In the genomic region with DNA sequence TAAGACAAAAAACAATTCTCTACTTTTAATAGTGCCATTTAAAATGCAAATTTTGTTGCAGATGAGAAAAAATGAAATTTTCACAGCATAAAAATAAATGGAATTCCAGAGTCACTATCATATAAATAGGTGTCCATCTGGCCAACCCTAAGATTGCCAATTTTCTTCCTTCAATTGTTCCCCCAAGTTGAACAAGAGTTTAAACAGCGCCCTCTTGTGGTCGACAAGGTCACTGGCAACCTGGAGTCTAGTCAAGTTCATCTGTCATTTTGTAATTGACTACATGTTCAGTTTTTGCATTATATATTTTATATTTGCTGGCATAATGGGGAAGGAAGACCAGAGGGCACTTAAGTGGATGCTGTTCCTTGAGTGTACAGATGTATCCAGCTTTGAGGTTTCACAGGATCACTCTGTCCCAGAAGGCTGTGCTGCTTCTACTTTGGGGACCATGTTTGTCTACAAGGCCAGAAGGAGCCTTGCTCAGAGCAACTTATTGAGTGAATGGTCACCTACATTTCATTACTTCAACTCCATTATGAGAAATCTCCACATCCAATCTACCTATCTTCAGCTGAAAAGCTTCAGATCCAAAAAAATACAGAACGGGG, we compare ENCODE assay signal across 7 mouse cellular contexts. TPM values are rescaled to one million over a fixed set of nuclear protein-coding genes. Genes with fewer than 3 reads are reported as not detected.
A peak's percentile ranks its signal among the peaks of the same experiment; 100 is the strongest.
DNase-seq lines count a peak whose midpoint lies in the region; ATAC-seq and TF ChIP-seq lines count a peak whose summit lies in the region.

No protein-coding gene starts in this region.

- no peaks in the 10 kb centered on the region for H3K27me3 ChIP-seq in C2C12 (ENCODE audit: control insufficient read depth, insufficient read depth, insufficient read length)
- H3K27me3 ChIP-seq in liver, embryonic 13.5 days, result no peaks in the 10 kb centered on the region
- 0 out of 2 replicates have a peak, but pooled peaks cover 2% of the 10 kb centered on the region for H3K27me3 ChIP-seq in neural tube, embryonic 15.5 days (replicated peaks)

- TF ChIP-seq CTCF in C2C12 (IDR thresholded peaks at IDR 0.05; ENCODE audit: control insufficient read depth, insufficient read depth, insufficient read length), result peak; percentile 37
- TF ChIP-seq CTCF in brain, embryonic 14.5 days (IDR thresholded peaks at IDR 0.05; ENCODE audit: borderline replicate concordance, extremely low read depth, insufficient read depth, insufficient read length), result peak; percentile 80; the same call in 1 of the 2 replicates

- H3K4me2 ChIP-seq in liver, embryonic 13.5 days, result no peak overlapping the region
- no peak overlapping the region for H3K4me2 ChIP-seq in neural tube, embryonic 15.5 days

- no peak overlapping the region for H3K27ac ChIP-seq in liver, embryonic 13.5 days
- H3K27ac ChIP-seq in neural tube, embryonic 15.5 days (replicated peaks), result no peak overlapping the region

- H3K36me3 ChIP-seq in C2C12 (ENCODE audit: control insufficient read depth, insufficient read depth), result no peaks in the 10 kb centered on the region
- H3K36me3 ChIP-seq in liver, embryonic 13.5 days, result no peaks in the 10 kb centered on the region
- no peaks in the 10 kb centered on the region for H3K36me3 ChIP-seq in neural tube, embryonic 15.5 days

- H3K79me3 ChIP-seq in C2C12 (ENCODE audit: low read depth), result no peaks in the 10 kb centered on the region

- H3K4me3 ChIP-seq in C2C12 (ENCODE audit: insufficient read depth, poor library complexity, severe bottlenecking), result no peak overlapping the region
- H3K4me3 ChIP-seq in liver, embryonic 13.5 days (replicated peaks), result no peak overlapping the region
- H3K4me3 ChIP-seq in neural tube, embryonic 15.5 days (replicated peaks), result no peak overlapping the region

- ATAC-seq in erythroblast, adult 5-6 weeks (replicated peaks; ENCODE audit: low FRiP score, poor library complexity, severe bottlenecking), result peak; percentile 70
- ATAC-seq in liver, embryonic 13.5 days (ENCODE audit: low read depth), result no peak
- 0 out of 2 replicates have a peak, but pooled peaks have one; percentile 66 for ATAC-seq in neural tube, embryonic 15.5 days (ENCODE audit: low FRiP score)

- TF ChIP-seq POLR2A in brain, embryonic 14.5 days (IDR thresholded peaks at IDR 0.05; ENCODE audit: borderline replicate concordance, extremely low read depth, insufficient read depth, insufficient read length, poor library complexity, severe bottlenecking), result no peak

- H3K4me1 ChIP-seq in liver, embryonic 13.5 days (replicated peaks), result peaks cover 4% of the 10 kb centered on the region
- H3K4me1 ChIP-seq in neural tube, embryonic 15.5 days, result no peaks in the 10 kb centered on the region

- WGBS in liver, embryonic 13.5 days (ENCODE audit: insufficient replicate concordance), result 30% methylated on average over 3 of the region's 3 CpGs
- WGBS in neural tube, embryonic 15.5 days, result 34% methylated on average over 3 of the region's 3 CpGs

- H3K9ac ChIP-seq in liver, embryonic 13.5 days, result no peak overlapping the region
- H3K9ac ChIP-seq in neural tube, embryonic 15.5 days (replicated peaks), result no peak overlapping the region

- no peak overlapping the region for H3ac ChIP-seq in C2C12 (ENCODE audit: control insufficient read depth, insufficient read length, low read depth)

- H3K79me2 ChIP-seq in C2C12 (ENCODE audit: control insufficient read depth, insufficient read depth), result no peaks in the 10 kb centered on the region

- DNase-seq in 3T3-L1 (ENCODE audit: low read depth, low spot score), result peak; percentile 90
- DNase-seq in brain, embryonic 14.5 days (ENCODE audit: low read depth), result peak; percentile 90
- peak; percentile 74 for DNase-seq in induced T-regulatory cell, adult 2 months (ENCODE audit: low read depth)
- peak; percentile 25 for DNase-seq in liver, embryonic 13.5 days

- no peaks in the 10 kb centered on the region for H3K9me3 ChIP-seq in liver, embryonic 13.5 days (replicated peaks)
- H3K9me3 ChIP-seq in neural tube, embryonic 15.5 days (replicated peaks), result no peaks in the 10 kb centered on the region

TF ChIP-seq in C2C12, 6 proteins besides CTCF, POLR2A, EP300 and RAD21:
- TF ChIP-seq USF1 (IDR thresholded peaks at IDR 0.05; ENCODE audit: low read depth), result no peak
- TF ChIP-seq MYOG (IDR thresholded peaks at IDR 0.05; ENCODE audit: control insufficient read depth, extremely low read depth, insufficient read length), result no peak
- TF ChIP-seq FOSL1 (IDR thresholded peaks at IDR 0.05; ENCODE audit: insufficient read depth, low read length, poor library complexity, severe bottlenecking), result no peak
TF ChIP-seq in C2C12: peak in this region for 0.

RNA-seq across cellular contexts. Expression of gene Hpf1, which starts 24.6 kb away (rescaled TPM):
- 59.5 TPM for polyA plus RNA-seq in C2C12 (2012; fragmentation: generic; extraction: Trizol)
- polyA plus RNA-seq in brain, embryonic 14.5 days (2012; rRNA removed), result 54.7 and 60.6 TPM in 2 replicates
- total RNA-seq in erythroblast, adult 5-6 weeks (2015; ENCODE audit: low replicate concordance), result 29.8 and 56.4 TPM in 2 replicates
- total RNA-seq in erythroblast, adult 5-6 weeks (2017; ENCODE audit: low replicate concordance), result 30.4 and 35.1 TPM in 2 replicates
- 110 and 126 TPM in 2 replicates for polyA plus RNA-seq in liver, embryonic 13.5 days (2015; fragmentation: Nextera tagmentation; extraction: Ambion mirVana)
- 109 and 115 TPM in 2 replicates for polyA plus RNA-seq in neural tube, embryonic 15.5 days (2015; fragmentation: Nextera tagmentation; extraction: Ambion mirVana)

Comparison
In these comparisons a context has a peak if more than half of its experiments do, and no peak if none do; other contexts are left out.
1. DNase-seq: peak in every context shown above with its lines; median percentile 90 in 3T3-L1; 90 in brain, embryonic 14.5 days; 74 in induced T-regulatory cell, adult 2 months; 25 in liver, embryonic 13.5 days.